ENCODE assay signal across 8 mouse cellular contexts in the genomic region with DNA sequence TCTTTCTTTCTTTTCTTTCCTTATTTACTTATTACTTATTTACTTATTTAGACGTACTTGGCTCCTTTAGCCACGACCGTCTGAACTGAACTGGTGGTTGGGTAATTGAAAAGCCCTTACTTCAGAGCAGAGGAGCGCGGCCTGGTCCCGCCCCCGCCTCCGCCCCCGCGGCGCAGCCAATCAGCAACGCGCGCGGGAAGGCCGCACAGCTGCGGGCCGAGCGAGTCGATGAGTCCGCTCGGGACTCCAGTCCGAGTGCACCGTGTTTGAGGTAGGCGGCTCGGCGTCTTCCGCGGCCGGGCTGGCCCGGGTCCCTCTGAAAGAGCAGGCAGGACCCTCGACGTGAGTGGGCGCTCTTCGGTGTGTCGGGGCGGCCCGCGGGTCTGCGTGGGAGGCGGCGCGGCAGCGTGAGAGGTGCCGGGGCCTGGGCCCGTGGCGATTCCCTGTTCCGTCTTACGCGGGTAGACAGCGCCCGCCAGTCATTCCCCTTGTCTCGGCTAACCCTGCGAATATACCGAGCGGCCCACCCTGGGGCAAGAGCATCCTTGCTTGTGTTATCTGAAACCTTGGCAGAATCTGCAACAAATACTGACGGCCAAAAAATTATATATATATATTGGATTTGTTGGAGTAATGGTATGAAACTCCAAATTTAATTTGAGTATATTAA. TPM values are rescaled to one million over a fixed set of nuclear protein-coding genes. Genes with fewer than 3 reads are reported as not detected.
DNase-seq lines count a peak whose midpoint lies in the region; ATAC-seq lines count a peak whose summit lies in the region.

A gene (plus strand): TSS at position 204 of the 670 bp plus-strand sequence.

- peak within 1 kb of the TSS; percentile 89 for H3K27ac ChIP-seq in hindbrain, embryonic 12.5 days

- H3K9ac ChIP-seq in hindbrain, embryonic 12.5 days: peak within 1 kb of the TSS; percentile 87

- H3K36me3 ChIP-seq in hindbrain, embryonic 12.5 days: peaks cover 7% of the 10 kb centered on the region; the same call in 1 of the 2 replicates

- H3K4me1 ChIP-seq in hindbrain, embryonic 12.5 days: peaks cover 10% of the 10 kb centered on the region

- H3K4me3 ChIP-seq in hindbrain, embryonic 12.5 days: peak within 1 kb of the TSS; percentile 86

- no peaks in the 10 kb centered on the region for H3K27me3 ChIP-seq in hindbrain, embryonic 12.5 days

- WGBS in hindbrain, embryonic 12.5 days: under 1% methylated on average over 56 of the region's 57 CpGs

- peak; percentile 97 for DNase-seq in NIH3T3 (ENCODE audit: low read depth)
- DNase-seq in cerebellum, postnatal 10 days: peak; percentile 96 to 98
- peak; percentile 91 to 94 for DNase-seq in frontal cortex, postnatal 10 days (ENCODE audit: low spot score in 2 of 2)
- peak; percentile 91 to 95 for DNase-seq in layer of hippocampus, postnatal 14 days (ENCODE audit: low spot score in 2 of 2)
- peak; percentile 95 for DNase-seq in lung, postnatal 14 days
- peak; percentile 74 for DNase-seq in retina, adult 2 months (ENCODE audit: low read depth, low spot score)
- DNase-seq in thymus, postnatal 36 days: peak; percentile 96

- peak; percentile 97 for ATAC-seq in hindbrain, embryonic 12.5 days (ENCODE audit: low FRiP score)

- H3K9me3 ChIP-seq in hindbrain, embryonic 12.5 days (replicated peaks): no peaks in the 10 kb centered on the region

- peak within 1 kb of the TSS; percentile 65 for H3K4me2 ChIP-seq in hindbrain, embryonic 12.5 days (replicated peaks)

RNA-seq across cellular contexts. Expression of the gene that starts here (rescaled TPM):
- 59.2 and 62.8 TPM in 2 replicates for polyA plus RNA-seq in hindbrain, embryonic 12.5 days (2016; fragmentation: Nextera tagmentation; extraction: Ambion mirVana)
- 10 to 100 TPM; 24.3 to 25.2 TPM for total RNA-seq in layer of hippocampus, postnatal 14 days (2021)

Comparison
In these comparisons a context has a peak if more than half of its experiments do, and no peak if none do; other contexts are left out.
1. Peak in every context shown above with its lines: DNase-seq, ATAC-seq, H3K4me3 ChIP-seq and H3K27ac ChIP-seq.